Mouse (Mus musculus) subcutaneous adipose tissue, adult 2 months (tissue): ENCODE data around the gene Vgll3. TPM values are rescaled to one million over a fixed set of nuclear protein-coding genes. Genes with fewer than 3 reads are reported as not detected.

ENCODE experiments used
- polyA plus RNA-seq: library from polyadenylated mRNA; depleted of rRNA; stranded (reverse); fragments of >200 nt; gene quantifications from 2 replicates; pipeline ENCODE4 v1.2.3, GENCODE M21; 2012; ENCODE audit warnings: low replicate concordance; rRNA removed

Gene Vgll3
- polyA plus RNA-seq = 5.8 and 17.6 TPM in 2 replicates

GRCm38 (mm10) chr16:65814918-65815881, at the start of gene Vgll3:
Gene Vgll3, plus strand, starts transcription at chr16:65815257.

